Mouse (Mus musculus) stomach, embryonic 16.5 days (tissue): Measurements from ENCODE around the gene Tle1. TPM values are rescaled to one million over a fixed set of nuclear protein-coding genes. Genes with fewer than 3 reads are reported as not detected.
A peak's percentile ranks its signal among the peaks of the same experiment; 100 is the strongest.

ENCODE experiments used
- ATAC-seq: fragments of 200-750 bp; cut with Nextera tagmentation; 2 replicates; pipeline ENCODE4 v1.8.0; 2017; ENCODE audit warnings: moderate number of reproducible peaks, moderate TSS enrichment; ENCODE audit not compliant: insufficient read depth, low FRiP score
- H3K27ac ChIP-seq: fragments of 300-500 bp; sonication (generic); 2 replicates; pipeline ENCODE4 v1.5.1; 2014; ENCODE audit warnings: low read length
- H3K27me3 ChIP-seq: fragments of 300-500 bp; sonication (generic); 2 replicates; pipeline ENCODE4 v1.6.1; 2014; ENCODE audit warnings: low read length, control low read depth, mixed read lengths; ENCODE audit not compliant: control insufficient read depth, insufficient read depth
- H3K36me3 ChIP-seq: fragments of 300-500 bp; sonication (generic); 2 replicates; pipeline ENCODE4 v1.6.1; 2014; ENCODE audit warnings: low read length; ENCODE audit not compliant: control insufficient read depth, insufficient read depth
- H3K4me1 ChIP-seq: fragments of 300-500 bp; sonication (generic); 2 replicates; pipeline ENCODE4 v1.6.1; 2014; ENCODE audit warnings: low read length, control low read depth, mixed read lengths; ENCODE audit not compliant: control insufficient read depth, insufficient read depth
- H3K4me2 ChIP-seq: fragments of 300-500 bp; sonication (generic); 2 replicates; pipeline ENCODE4 v1.6.1; 2014; ENCODE audit warnings: low read depth, low read length, mixed read lengths
- H3K4me3 ChIP-seq: fragments of 300-500 bp; sonication (generic); replicated peaks from 2 replicates; pipeline ENCODE4 v1.5.1; 2014; ENCODE audit warnings: mild to moderate bottlenecking, low read length
- H3K9ac ChIP-seq: fragments of 300-500 bp; sonication (generic); 2 replicates; pipeline ENCODE4 v1.6.1; 2014; ENCODE audit warnings: low read length
- H3K9me3 ChIP-seq: fragments of 300-500 bp; sonication (generic); replicated peaks from 2 replicates; pipeline ENCODE4 v1.6.1; 2016; ENCODE audit warnings: low read length, control low read depth; ENCODE audit not compliant: control insufficient read depth
- WGBS: fragments of 180-500 bp; shearing (Covaris S2); extraction: QIAGEN DNeasy Blood & Tissue Kit; methylation state at CpG from one replicate; pipeline ENCODE4 v1.1.7; 2014; 5-methylcytosine and 5-hydroxymethylcytosine counted together
- polyA plus RNA-seq: library from polyadenylated mRNA; unstranded; fragments of >200 nt; fragmentation: Nextera tagmentation; extraction: Ambion mirVana; gene quantifications from 2 replicates; pipeline ENCODE4 v1.2.1, GENCODE M21; 2015

The Tle1 gene
- polyA plus RNA-seq, 1 experiment from 2014 or later: 12.8 TPM

DNA sequence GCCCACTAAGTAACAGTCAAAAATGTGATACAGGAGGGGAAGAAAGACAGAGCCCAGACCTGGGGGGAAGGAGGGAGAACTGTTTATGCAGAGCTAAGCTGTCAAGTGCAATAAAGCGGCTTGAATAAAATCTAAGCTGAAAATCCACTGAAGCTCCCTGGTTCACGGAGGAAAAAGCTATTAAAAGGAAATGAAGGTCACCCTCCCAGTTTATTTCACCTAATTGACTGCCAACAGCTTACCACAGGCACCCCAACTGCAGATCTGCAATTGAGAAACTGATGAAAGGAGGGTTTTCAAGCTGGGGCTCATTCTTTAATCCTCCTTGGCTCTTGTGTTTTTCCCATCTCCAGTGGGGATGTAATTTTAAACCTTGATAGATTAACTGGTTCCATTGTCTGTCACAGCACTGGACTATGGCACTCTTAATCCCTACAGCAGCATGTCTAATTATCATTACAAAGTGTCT is 32.9 kb downstream of the Tle1 start:
- no peak overlapping the region for H3K9ac ChIP-seq
- no peaks in the 10 kb centered on the region; the same call in 1 of the 2 replicates for H3K4me1 ChIP-seq
- no peak for ATAC-seq
- no peak overlapping the region for H3K4me3 ChIP-seq
- no peaks in the 10 kb centered on the region for H3K27me3 ChIP-seq
- no peaks in the 10 kb centered on the region for H3K9me3 ChIP-seq
- 34% methylated on average over 2 of the region's 2 CpGs for WGBS
- no peak overlapping the region for H3K27ac ChIP-seq
- peaks cover 5% of the 10 kb centered on the region; the same call in 1 of the 2 replicates for H3K36me3 ChIP-seq
- no peak overlapping the region for H3K4me2 ChIP-seq

DNA sequence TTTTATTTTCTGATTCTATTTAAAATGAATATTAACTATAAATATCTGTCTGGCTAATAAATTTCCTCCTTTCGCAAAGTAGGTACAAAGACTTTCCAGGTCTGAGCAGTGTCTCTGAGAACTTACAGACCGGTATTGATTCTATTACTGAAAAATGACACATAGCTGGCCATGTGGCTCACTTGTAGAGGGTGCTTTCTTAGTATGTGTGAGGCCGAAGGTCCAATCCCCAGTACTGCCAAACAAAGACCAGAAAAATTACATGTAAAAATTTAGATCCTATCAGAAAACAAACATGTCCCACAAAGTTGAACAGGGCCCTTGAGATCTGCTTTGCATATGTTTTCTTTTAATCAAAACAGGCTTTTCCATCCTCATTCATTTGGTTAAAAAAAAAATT is 33.5 kb downstream of the Tle1 start:
- H3K4me2 ChIP-seq: no peak overlapping the region
- peaks cover 5% of the 10 kb centered on the region; the same call in 1 of the 2 replicates for H3K36me3 ChIP-seq
- 79% methylated on average over 3 of the region's 3 CpGs for WGBS
- no peaks in the 10 kb centered on the region for H3K9me3 ChIP-seq
- no peak overlapping the region for H3K4me3 ChIP-seq
- H3K4me1 ChIP-seq: no peaks in the 10 kb centered on the region; the same call in 1 of the 2 replicates
- H3K27me3 ChIP-seq: no peaks in the 10 kb centered on the region
- H3K27ac ChIP-seq: no peak overlapping the region
- no peak for ATAC-seq
- no peak overlapping the region for H3K9ac ChIP-seq

DNA sequence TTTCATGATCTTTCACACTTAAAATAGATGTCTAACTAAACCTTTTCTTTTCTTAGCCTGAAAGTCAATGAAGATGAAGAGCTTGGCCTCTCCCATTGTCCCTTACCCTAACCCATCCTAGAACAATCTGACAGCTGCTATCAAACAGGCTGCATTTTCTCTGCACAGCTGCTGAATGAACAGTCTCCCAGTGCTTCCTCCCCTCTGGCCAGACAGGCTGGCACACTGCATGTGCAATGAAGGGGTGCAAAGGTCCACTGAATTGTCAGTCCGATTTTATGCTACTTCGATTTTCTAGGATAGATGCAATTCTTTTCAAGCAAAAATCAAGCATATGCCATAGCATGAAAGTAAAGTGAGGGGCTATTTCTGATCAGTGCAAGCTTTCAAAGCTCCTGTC is 34.2 kb downstream of the Tle1 start:
- Histone ChIP-seq H3K4me2 (no peak overlapping the region), H3K4me1 (no peaks in the 10 kb centered on the region; the same call in 1 of the 2 replicates), H3K27ac (no peak overlapping the region), H3K27me3 (no peaks in the 10 kb centered on the region), H3K9ac (no peak overlapping the region), H3K9me3 (no peaks in the 10 kb centered on the region), H3K4me3 (no peak overlapping the region), H3K36me3 (peaks cover 5% of the 10 kb centered on the region; the same call in 1 of the 2 replicates)
- 90% methylated on average over 2 of the region's 2 CpGs for WGBS
- ATAC-seq: no peak

DNA sequence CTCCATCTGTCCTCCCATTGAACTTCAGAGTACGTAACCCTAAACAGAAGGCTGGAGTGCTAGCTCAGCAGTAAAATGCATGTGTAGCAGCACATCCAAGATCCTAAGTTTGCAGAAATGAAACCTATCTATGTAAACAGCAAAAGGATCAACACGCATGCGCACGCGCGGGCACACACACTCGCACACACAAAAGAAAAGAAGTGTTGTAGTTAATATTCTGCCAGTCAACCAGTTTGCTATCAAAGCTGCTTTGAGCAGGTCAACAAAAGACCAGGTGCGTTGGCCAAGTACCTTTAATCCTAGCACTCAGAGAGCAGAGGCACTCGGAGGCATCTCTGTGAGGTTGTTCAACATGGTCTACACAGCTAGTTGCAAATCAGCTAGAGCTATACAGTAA is 35.0 kb downstream of the Tle1 start:
- Histone ChIP-seq H3K36me3 (peaks cover 5% of the 10 kb centered on the region; the same call in 1 of the 2 replicates), H3K27me3 (no peaks in the 10 kb centered on the region), H3K9ac (no peak overlapping the region), H3K4me3 (no peak overlapping the region), H3K27ac (no peak overlapping the region), H3K9me3 (no peaks in the 10 kb centered on the region), H3K4me2 (no peak overlapping the region), H3K4me1 (no peaks in the 10 kb centered on the region; the same call in 1 of the 2 replicates)
- WGBS: 82% methylated on average over 9 of the region's 9 CpGs
- ATAC-seq: peak; percentile 53; the same call in 1 of the 2 replicates

DNA sequence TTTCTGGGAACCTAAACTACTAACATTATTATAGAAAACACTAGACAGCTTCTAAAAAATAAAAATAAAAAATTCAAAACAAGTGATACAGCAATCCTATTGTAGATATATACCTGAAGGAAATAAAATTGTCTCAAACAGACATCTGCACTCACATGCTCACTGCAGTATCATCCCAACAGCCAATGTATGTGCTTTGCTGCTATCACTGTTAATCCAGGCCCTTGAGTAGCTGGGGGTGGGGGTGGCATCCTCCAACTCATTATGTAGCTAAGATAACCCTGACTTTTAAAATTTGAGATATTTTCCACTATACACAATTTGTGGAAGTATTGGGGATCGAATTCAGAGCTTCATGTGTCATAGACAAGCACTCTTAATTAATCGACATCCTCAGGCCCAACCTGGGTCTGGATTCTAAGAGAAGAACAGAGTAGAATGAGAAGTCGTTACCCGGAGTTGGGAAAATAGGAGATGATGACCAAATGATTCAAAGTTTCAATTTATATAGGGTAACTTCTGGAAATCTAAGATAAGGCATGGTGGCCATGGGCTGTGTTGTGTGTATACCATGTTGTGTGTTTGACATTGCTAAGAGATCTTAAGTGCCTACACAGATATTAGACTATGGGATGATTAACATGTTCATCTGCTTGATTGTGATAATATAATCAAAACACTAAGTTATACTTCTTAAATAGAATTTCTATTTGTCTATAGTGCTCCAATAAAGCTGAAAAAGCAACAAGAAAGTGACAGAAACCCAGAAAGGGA is 38.1 kb downstream of the Tle1 start:
- Histone ChIP-seq H3K36me3 (0 out of 2 replicates have a peak, but pooled peaks cover 5% of the 10 kb centered on the region), H3K4me2 (no peak overlapping the region), H3K4me3 (no peak overlapping the region), H3K4me1 (no peaks in the 10 kb centered on the region; the same call in 1 of the 2 replicates), H3K9ac (no peak overlapping the region), H3K27ac (no peak overlapping the region), H3K9me3 (no peaks in the 10 kb centered on the region), H3K27me3 (no peaks in the 10 kb centered on the region)
- 91% methylated on average over 4 of the region's 4 CpGs for WGBS
- ATAC-seq: no peak

DNA sequence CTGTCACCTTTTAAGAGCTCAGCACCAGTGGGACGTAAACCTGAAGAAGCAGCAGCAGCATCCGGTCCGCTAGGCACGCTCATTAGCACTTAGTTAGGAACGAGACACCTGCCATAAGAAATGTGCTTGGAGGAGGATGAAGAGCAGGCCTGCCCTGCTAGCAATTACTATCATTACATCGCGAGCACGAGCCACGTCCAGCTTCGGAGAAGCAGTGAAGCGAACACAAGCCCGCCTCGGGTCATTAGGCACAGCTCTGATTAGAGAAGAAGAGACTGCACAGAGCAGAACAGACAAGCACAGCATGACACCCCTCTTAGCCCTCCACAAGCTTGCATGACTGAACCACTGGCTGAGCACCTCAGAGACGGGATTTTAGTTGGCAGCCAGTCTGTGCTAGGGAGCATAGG is 40.6 kb downstream of the Tle1 start:
- Histone ChIP-seq H3K4me3 (no peak overlapping the region), H3K36me3 (no peaks in the 10 kb centered on the region; the same call in 1 of the 2 replicates), H3K27ac (no peak overlapping the region), H3K9ac (no peak overlapping the region), H3K9me3 (no peaks in the 10 kb centered on the region), H3K4me1 (no peaks in the 10 kb centered on the region), H3K4me2 (no peak overlapping the region), H3K27me3 (no peaks in the 10 kb centered on the region)
- ATAC-seq: no peak
- 79% methylated on average over 14 of the region's 14 CpGs for WGBS

DNA sequence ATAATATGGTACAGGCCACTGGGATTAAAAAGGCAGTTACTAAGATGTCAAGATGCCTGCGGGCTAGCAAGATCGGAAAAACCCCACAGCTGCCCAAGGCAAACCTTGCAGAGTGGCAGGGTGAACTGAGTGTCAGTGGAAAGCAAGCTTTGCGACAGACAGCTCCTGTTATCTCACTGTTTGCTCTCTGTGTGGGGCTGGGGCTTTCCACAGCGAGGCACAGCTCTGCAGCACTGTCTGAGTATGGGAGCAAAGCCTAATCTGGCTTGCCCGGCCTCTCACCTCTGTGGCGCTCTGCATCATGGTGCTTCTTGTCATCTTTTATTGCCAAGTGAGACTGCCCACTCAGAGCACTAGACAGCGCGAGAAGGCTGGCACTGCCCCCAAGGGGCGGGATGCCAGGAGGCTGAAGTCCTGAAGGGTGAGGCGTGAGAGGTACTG is 42.8 kb downstream of the Tle1 start:
- Histone ChIP-seq H3K4me1 (no peaks in the 10 kb centered on the region), H3K9ac (no peak overlapping the region), H3K27me3 (no peaks in the 10 kb centered on the region), H3K27ac (no peak overlapping the region), H3K4me3 (no peak overlapping the region), H3K9me3 (no peaks in the 10 kb centered on the region), H3K4me2 (no peak overlapping the region), H3K36me3 (no peaks in the 10 kb centered on the region; the same call in 1 of the 2 replicates)
- ATAC-seq: peak; percentile 3; the same call in 1 of the 2 replicates
- 66% methylated on average over 10 of the region's 10 CpGs for WGBS

DNA sequence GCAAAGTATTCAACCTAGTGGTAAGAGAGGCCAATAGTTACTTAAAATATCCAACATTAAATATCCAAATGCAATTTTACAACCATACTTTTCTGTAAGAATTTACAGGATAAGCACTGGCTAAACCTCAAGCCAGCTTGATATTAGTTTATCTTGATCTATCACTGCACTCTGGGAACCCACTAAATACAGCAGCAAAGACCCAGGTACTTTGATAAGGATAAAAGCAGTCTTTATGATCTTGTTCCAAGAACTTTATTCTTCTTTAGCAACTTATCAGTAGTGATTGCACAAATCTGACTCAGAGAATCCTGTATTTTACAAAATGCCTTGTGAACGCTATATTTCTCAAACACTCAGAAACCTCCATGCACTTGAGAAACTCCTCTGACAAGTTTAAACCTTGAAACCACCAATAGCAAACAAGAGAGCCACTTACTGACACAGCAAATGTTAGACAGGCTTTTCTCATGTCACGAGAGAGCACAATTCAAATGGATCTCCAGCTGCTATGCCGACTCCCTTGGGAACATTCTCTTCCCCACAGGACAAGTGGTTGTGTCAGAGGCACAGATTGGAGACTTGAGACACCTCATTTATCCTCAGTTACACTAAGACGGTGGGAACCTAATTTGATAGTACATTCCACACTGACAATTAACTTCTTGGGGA is 50.1 kb downstream of the Tle1 start:
- no peak for ATAC-seq
- no peaks in the 10 kb centered on the region for H3K9me3 ChIP-seq
- H3K27ac ChIP-seq: no peak overlapping the region
- H3K4me2 ChIP-seq: no peak overlapping the region
- H3K36me3 ChIP-seq: no peaks in the 10 kb centered on the region
- peaks cover 6% of the 10 kb centered on the region; the same call in 1 of the 2 replicates for H3K4me1 ChIP-seq
- H3K4me3 ChIP-seq: no peak overlapping the region
- WGBS: 44% methylated on average over 4 of the region's 4 CpGs
- H3K9ac ChIP-seq: no peak overlapping the region
- H3K27me3 ChIP-seq: no peaks in the 10 kb centered on the region

DNA sequence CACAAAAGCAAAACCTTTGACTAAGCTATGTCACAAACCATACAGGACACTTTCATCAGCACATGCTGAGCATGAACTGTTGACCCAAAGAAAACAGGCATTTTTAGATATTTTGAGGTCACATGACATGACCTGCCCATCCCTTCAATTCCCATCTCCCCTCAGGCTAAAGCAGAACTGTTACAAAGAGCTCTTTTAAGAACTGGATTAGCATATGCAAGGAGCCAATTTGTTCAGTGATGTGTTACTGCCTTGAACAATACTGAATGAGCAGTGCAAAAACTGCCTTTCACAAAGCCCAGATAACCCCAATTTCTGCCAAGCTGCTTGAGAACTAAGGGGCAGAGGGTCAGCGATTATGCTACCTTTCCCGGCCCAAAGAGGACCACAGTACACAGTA is 54.7 kb downstream of the Tle1 start:
- 74% methylated on average over 2 of the region's 2 CpGs for WGBS
- no peak overlapping the region for H3K4me2 ChIP-seq
- H3K9ac ChIP-seq: no peak overlapping the region
- no peak overlapping the region for H3K27ac ChIP-seq
- H3K9me3 ChIP-seq: no peaks in the 10 kb centered on the region
- no peak for ATAC-seq
- H3K36me3 ChIP-seq: no peaks in the 10 kb centered on the region
- H3K27me3 ChIP-seq: no peaks in the 10 kb centered on the region
- H3K4me1 ChIP-seq: no peaks in the 10 kb centered on the region
- H3K4me3 ChIP-seq: no peak overlapping the region
